Mouse (Mus musculus): ENCODE results near the gene Arid3a.
"Not testable (repeated sequence)": the region's sequence is repeated elsewhere in the genome, so short reads cannot be mapped to it uniquely, and the experiment has no call there.

The Arid3a gene

DNA sequence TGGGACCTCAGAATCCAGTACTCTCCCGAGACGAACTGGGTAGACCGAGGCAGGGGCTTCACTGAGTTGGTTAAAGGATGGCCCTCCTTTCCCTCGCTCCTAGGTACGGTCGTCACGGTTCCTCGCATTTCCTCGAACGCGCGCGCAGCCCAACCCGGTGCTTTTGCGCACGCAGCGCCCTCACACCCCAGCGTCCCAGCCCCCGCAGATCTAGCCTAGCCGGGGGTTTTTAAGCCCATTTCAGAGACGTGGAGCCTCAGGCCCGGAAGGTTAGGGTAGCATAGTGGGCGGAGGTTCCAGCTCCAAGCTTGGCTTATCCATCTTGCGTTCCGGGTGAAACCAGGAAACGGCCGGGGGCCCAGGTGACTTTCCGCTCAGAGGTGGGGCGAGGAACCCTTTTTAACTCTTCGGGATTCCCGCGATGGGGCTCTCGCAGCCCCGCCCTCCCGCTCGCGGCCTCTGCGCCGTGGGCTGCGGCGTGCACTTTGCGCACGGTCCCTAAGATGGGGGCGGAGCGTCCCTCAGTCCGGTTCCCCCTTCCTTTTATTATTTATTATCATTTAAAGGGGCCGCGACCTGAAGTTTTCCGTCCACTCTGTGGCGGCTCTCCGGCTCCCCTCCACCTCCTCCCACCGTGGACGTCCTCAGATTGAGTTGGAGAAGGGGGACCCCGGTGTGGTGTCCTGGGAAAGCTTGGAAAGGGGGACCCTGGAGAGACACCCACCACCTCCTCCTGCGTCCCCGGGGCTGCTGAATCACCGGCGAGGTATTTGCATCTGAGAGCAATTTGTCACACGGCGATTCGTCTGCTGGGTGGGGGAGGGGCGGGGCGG, at the start of gene Arid3a:
Arid3a (plus strand) TSS at position 553 of the 833 bp plus-strand sequence.
- peak; percentile 77 for DNase-seq

DNA sequence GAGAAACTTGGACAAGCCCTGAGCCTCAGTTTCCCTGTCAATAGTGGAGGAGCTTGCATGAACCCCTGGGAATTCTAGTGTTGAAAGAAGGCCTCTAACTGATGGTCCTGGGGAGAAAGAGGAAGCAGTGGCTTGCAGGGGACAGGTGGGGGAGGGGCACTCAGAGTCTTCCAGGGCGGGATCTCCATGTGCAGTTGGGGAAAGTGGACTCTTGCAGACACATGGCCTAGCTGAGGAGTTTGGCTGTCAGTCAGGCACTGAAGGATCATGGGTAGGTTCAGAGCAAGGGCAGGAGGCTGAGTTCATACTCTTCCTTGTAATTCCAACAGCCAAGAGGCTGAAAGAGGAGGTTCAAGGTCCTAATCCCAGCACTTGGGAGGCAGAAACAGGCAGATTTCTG, 49.7 kb upstream of the Arid3a start:
- no peak for DNase-seq

DNA sequence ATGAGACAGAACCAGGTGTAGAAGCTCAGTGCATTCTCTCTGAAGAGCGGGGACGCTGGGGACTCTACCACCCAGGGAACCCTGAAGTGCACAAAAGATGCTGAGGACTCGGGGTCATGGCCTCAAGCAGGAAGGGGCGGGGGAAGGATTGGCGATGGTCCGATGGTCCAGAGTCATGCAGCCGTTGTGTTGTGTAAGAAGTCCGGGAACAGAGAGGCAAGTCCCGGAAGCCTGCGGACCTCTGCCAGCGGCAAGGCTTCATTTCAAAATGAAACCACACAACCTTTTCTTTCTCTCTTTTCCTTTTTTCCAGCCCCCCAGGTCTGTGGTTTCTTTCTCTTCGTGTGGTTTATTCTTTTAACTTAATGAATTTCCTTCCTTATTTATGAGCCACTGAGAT, 49.1 kb upstream of the Arid3a start:
- DNase-seq = no peak

DNA sequence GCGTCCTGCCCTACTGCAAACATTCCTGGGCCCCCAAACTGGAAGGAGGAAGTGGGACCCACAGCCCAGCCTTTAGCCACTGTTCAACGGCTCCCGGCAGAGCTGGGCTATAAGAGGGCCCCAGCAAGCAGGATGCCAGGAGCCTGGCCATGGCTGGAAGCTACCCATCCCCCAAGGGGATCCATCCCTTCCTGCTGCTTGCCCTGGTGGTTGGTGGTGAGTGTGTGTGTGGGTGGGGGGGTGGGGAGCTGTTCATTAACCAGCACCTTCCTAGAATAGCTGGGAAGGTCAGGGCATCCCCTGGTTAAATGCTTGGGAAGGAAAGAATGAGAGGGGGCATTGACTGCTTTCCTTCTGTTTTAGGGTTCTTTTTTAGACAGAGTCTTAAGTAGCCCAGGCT, 47.3 kb upstream of the Arid3a start:
- no peak for DNase-seq

DNA sequence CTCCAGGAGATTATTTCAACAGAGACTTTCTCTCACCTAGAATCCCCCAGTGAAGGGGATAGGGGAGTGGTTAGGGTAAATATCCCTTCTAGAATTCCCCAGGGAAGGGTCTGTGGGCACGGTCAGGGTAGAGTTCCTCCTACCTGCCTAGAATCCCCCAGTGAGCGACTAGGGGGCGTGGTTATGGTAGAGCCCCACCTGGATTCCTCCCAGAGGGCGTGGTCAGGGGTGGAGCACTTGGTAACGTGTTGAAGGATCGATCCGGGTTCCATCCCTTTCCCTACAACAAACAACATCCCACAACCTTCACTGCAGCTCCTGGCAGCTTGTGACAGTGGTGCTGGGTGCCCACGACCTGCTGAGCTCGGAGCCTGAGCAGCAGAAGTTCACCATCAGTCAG, 46.1 kb upstream of the Arid3a start:
- DNase-seq = no peak

DNA sequence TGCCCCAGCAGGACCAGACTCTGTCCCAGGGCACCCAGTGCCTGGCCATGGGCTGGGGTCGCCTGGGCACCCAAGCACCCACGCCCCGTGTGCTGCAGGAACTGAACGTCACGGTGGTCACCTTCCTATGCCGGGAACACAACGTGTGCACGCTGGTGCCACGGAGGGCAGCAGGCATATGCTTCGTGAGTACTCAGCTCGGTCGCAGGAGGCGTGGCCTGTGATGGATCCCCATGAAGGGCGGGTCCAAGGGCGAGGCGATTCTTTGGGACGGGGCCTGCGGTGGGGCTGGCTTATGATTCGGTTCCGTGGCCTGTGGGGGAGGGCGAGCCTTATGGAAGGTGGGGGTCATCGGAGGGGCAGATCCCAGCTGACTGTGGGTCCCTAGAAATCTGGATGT, 44.9 kb upstream of the Arid3a start:
- no peak for DNase-seq

DNA sequence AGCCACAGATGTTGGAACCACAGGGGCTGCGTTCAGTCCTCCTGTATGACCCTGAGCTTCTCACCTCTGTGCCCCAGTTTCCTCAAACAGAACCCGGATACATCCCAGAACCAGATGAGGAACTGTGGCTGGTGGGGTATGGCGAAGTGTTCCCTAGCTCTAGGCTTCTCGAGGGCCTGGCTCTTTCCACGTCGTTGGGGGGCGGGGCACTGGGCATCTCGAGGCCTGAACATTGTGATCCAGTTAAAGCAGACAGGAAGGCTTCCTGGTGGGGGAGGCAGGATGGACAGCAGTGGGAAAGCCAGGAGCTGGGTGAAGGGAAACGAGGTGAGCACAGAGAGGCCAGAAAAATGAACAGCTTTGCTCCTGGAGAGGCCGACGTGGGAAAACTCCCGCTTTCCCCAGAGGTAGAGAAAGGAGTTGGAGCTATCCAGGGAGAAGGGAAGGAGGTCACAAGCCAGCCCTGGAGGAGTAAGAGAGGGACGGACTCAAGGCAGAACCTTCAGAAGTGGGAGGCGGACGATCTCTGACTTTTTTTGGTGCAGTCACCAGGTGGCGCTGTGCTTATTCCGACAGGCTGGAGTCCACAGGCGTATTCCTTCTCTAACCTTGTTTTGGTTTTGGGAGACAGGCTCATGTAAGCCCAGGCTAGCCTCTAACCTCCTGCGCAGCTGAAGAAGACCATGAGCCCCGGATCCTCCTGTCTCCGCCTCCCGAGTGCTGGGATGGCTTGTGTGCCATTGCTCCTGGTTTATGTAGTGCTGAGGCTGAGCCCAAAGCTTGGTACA, 43.4 kb upstream of the Arid3a start:
- DNase-seq = peak; percentile 85

DNA sequence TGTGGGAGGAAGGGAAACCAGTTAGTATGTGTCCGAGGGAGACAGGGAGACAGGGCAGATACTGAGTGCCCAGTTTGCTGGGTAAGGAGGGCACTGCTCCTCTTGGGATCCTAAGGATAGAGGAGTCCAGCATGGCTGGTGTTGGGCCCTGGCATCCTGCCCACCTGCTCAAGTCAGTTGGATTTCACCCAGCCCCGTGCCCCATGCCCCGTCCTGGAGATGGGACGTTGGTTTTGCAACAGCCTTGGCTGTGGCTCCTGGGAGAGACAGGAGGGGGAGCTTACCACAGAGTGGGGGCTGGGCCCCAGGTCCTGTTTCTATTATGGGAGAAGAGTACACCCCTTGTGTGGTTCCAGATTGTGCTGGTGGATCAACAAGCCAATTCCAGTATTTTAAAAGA, 42.4 kb upstream of the Arid3a start:
- DNase-seq = peak; percentile 56

DNA sequence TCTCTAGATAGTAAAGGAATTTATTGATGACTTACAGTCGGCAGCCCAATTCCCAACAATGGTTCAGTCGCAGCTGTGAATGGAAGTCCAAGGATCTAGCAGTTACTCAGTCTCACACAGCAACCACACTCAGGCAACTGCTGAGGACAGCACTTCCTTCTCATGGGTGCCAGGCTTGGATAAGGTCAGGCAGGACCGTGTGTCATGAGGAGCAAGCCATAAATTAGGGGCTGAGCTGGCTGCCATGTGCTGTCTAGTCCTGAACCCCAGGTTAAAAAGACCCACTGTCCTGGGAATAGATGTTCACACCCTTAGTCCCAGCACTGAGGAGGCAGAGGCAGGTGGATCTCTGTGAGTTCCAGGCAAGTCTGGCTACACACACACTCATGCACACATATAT, 41.9 kb upstream of the Arid3a start:
- not testable (repeated sequence) for DNase-seq

DNA sequence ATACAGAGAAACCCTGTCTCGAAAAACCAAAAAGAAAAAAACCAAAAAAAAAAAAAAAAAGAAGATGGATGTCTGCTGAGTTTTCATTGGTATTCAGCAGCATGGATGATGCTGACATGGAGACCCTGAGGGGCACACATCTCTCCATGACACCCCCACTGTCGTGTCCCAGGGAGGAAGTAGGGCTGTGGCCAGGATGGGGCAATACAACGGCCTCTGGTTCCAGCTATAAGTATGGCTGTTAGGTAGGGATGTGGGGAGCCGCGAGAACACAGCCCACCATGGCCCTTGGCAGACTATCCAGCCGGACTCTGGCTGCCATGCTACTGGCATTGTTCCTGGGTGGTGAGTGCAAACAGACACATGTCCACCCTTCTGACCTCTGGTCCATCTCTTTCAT, 40.8 kb upstream of the Arid3a start, which contains the start of gene Elane:
Elane (plus strand) TSS at position 194 of the 400 bp plus-strand sequence.
- DNase-seq = no peak

DNA sequence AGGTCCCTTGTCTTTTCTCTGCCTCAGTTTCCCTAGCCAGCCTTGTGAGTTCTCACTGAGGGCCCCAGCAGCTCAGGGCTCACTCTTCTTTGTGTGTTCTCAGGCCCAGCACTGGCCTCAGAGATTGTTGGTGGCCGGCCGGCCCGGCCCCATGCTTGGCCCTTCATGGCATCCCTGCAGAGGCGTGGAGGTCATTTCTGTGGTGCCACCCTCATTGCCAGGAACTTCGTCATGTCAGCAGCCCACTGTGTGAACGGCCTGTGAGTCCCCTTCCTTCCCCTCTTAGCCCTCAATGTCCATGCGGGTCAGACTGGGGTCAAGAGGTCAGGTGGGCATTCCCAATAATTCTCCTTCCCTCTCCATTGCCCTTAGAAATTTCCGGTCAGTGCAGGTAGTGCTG, 40.2 kb upstream of the Arid3a start:
- no peak for DNase-seq

DNA sequence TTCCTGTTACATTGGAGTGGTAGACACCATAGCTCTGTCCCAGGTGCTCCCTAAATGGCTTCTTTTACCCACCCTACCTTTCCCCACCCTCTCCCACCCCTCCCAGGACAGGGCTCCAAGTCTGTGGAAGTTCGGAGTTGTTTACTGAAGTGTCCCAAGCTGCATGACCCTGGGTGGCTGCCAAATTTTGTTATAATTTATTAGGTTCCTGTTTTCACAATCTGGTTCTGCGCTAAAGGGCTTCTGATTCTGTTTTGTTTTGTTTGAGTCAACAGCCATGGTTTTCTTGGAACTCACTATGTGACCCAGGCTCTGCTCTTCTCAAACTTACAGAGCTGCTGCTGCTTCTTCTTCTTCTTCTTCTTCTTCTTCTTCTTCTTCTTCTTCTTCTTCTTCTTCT, 37.5 kb upstream of the Arid3a start:
- no peak for DNase-seq

DNA sequence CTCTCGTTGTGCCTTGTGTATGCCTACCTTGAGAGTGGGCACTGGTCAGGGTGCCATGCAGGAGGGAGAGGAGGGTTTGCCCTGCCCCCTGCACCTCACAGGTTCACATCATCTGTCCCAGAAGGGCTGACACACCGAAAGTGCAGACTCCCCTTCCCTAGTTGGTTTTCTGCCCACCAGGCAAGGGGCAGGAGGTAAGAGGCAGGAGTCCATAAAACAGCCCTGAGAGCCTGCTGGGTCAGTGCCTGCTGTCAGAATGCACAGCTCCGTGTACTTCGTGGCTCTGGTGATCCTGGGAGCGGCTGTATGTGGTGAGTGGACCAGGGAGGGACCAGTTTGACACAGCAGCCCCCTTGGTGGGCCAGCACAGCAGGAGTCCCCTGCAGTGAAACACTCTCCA, 36.2 kb upstream of the Arid3a start, which contains the start of gene Cfd:
Cfd (plus strand) TSS at position 184 of the 400 bp plus-strand sequence.
- no peak for DNase-seq

DNA sequence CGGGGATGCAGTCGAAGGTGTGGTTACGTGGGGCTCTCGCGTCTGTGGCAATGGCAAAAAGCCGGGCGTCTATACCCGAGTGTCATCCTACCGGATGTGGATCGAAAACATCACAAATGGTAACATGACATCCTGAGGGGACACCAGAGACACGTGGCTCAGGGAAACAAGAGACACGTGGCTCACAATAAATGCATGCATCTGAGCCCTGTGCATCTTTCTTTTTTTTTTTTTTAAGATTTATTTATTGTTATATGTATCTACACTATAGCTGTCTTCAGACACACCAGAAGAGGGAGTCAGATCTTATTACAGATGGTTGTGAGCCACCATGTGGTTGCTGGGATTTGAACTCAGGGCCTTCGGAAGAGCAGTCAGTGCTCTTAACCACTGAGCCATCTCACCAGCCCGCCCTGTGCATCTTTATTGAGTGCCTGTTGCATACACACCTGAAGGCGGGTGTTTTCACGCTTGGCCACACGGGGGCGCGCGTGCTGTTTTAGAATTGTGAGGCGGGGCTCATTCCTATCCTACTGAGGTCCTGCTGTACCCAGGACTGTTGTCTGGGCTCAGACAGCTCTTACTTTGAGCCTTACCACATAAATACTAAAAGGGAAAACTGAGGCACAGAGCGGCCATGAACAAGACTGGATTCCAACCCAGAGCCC, 34.3 kb upstream of the Arid3a start:
- DNase-seq = peak; percentile 84

DNA sequence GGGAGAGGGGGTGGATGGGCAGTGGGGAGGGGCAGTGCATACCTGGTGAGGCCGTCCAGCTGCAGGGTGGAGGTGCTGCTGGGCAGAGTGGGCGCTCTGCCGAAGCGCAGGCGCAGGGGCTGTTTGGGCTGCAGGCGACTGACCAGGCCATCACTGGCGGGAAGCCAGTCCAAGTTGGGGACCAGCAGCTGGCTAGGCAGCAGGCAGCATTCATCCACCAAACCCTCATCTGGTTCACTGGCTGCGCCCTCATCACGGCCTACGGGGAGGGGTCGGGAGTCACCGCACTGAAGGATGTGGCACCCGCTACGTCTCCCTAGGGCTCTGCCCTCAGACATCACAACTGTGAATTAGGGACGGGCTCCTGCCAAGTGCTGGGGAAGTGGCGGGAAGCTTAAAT, 30.5 kb upstream of the Arid3a start:
- no peak for DNase-seq

DNA sequence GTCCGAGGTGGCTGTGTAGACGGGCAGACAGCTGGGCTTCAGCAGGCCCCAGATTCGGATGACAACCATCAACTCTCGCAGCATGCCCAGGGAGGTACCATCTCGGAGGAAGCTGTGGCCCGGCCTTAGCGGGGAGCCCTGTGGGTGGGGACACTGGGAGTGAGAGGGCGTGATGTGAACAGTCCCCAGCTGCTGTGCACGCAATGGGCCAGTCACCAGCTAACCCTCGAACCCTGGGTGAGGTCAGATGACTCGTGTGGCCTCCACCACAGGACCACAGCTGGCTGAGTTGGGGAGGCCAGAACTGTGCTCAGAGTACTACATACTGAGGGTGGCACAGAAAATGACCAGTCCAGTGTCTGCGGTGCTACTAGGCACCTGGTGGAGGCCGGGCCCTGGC, 30.0 kb upstream of the Arid3a start:
- DNase-seq = no peak

DNA sequence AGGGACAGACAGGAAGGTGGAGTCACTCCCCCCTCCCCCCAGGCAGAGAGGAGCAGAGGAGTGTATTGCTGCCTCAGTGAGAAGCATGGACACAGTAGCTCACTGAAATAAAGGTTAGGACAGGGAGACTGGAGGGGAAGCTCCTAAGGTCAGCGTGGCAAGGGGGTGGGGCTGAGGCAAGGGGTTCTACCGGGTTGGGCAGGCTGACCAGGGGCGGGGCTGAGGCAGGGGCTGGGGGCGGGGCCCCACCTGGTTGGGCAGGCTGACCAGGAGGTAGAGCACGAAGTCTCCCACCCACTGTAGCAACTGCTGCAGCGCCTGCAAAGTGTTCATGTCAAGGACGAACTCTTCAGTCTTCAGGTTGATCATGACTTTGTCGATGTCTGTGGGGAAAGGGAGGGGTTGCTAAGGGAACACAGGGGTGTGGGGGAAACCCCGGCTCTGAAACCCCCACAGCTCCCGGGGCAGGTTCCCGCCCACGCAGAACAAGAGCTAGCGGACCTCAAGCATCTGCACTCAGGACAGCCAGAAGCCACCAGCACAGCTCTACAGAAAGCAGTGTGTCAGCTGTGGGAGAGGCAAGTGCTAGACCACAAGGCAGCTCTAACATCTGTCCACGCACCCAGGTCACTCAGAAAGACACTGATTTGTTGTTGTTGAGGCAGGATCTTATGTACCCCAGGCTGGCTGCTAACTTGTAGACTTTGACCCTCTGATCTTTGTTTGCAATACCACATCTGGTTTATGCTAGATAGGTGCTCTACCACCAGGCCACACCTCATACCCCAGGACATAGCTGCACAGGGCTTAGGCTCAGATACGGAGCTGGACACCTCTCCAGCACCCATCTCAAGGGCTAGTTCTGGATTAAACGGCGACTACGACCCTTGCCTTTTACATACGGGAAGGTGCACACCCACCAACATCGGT, 29.3 kb upstream of the Arid3a start:
- DNase-seq = no peak

DNA sequence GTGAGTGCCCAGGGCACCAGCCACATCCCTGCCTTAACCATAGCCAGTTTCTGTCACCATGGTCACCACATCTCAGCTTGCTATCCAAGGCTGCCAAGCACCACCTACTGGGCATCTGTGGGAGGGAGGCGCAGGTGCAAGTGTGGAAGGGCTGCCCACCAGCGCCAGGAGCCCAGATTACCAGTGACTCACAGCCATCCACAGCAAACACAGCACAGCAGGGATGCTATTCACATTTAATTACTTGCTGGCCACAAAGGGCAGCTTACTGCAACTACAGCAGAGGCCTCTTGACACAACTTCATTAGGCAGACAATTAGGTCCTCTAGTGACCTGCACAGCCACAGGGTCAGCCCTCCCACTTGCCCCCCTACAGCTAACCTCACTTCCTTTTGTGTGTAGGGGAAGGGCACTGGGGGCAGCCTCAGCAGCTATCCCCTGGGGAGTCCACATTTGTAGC, 25.9 kb upstream of the Arid3a start:
- DNase-seq = no peak

DNA sequence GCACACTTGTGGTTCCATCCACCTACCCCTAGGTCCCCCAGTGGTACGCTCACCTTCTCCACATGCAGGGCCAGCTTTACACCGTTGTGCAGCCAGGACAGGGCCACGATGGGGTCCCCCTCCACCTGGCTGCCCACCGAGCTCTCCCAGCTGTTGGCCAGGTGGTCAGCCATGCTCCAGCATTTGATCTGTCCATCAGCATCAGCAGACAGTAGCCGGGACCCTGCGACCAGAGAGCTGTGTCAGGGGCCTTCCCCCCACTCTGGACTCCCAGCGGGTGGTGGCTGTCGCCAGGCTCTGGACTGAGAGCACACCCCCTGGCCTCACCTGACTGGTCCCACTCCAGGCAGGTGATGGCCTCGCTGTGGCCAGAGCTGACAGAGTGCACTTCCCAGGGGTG, 20.1 kb upstream of the Arid3a start:
- no peak for DNase-seq

DNA sequence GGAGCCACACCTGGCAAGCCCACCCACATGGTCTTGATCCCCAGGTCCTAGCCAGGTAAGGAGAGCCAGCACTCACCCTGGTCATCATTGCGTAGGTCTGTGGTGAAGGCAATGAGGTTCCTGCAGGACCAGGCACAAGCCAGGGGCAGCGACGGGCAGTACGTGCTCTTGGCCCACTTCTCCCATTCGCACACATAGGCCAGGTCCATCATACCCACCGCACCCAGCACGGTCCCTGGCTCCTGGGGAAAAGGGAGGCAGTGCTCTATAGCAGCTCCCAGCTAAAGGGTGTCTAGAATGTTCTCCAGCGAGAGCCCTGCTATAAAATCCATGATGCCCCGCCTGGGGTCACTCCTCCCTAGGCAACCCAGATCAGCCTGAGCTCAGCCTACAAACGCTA, 19.4 kb upstream of the Arid3a start:
- DNase-seq = no peak

DNA sequence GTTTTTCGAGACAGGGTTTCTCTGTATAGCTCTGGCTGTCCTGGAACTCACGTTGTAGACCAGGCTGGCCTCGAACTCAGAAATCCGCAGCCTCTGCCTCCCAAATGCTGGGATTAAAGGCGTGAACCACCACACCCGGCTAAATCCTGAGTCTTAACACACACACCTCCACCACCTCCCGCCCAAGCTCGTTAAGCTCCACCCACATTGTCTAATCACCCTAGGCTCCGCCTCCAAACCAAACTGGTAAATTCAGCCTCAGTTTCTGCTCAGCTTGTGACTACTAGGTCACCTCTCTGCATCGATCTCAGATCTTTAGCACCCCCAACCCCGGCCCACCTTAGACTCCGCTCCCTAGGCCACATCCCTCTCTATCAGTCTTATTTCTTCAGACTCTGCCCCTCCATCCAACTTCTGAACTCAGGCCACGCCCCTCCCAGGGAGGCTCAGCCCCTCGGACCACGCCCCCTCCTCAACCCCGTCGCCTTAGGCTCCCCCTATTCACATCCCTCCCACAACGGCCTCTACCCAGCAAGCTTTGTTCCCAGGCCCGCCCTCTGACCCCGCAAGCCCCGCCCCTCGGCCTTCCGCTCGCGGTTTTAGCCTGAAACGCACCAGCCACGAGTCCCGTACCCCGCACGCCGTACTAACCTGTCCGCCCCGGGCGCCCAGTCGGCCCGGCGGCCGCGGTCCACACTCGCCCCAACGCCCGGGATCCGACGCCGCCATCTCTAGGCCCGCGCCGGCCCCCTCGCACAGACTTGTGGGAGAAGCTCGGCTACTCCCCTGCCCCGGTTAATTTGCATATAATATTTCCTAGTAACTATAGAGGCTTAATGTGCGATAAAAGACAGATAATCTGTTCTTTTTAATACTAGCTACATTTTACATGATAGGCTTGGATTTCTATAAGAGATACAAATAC, 18.4 kb upstream of the Arid3a start, which contains the start of gene Med16:
Med16 (minus strand) TSS at position 757 of the 925 bp plus-strand sequence.
- peak; percentile 88 for DNase-seq
